Mouse (Mus musculus): ENCODE results near the gene Gm4631.
"Not testable (repeated sequence)": the region's sequence is repeated elsewhere in the genome, so short reads cannot be mapped to it uniquely, and the experiment has no call there.

The Gm4631 gene

DNA sequence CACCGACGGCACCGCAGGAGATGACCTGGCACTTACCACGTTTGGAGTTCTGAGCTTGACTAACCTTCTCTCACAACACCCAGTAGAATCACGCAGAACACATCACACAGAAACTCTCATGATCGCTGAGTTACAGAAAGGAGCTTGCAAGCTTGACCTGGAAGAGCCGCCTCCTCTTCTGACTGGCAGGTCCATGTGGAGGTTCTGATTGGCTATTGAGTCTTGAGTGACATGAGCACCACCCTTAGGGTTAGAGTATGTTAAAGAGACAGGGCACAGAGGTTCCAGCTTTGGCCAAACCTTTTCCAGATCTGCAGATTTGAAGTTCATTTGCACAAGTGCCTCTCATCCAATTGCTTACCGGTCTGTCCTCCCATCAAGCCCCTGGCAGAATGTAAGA, at the start of gene Gm4631:
Gm4631 (minus strand) TSS at position 101 of the 400 bp plus-strand sequence.
- DNase-seq, result not testable (repeated sequence)

DNA sequence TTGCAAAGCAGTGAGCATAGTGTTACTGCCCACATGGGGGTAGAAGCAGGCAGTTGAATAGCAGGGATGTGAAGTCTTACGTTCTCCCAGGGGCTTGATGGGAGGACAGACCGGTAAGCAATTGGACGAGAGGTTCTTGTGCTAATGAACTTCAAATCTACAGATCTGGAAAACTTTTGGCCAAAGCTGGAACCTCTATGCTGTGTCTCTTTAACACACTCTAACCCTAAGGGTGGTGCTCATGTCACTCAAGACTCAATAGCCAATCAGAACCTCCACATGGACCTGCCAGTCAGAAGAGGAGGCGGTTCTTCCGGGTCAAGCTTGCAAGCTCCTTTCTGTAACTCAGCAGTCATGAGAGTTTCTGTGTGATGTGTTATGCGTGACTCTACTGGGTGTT, 34.1 kb upstream of the Gm4631 start, which contains the start of gene Zfp968:
Zfp968 (plus strand) TSS at position 301 of the 400 bp plus-strand sequence.
- not testable (repeated sequence) for DNase-seq

DNA sequence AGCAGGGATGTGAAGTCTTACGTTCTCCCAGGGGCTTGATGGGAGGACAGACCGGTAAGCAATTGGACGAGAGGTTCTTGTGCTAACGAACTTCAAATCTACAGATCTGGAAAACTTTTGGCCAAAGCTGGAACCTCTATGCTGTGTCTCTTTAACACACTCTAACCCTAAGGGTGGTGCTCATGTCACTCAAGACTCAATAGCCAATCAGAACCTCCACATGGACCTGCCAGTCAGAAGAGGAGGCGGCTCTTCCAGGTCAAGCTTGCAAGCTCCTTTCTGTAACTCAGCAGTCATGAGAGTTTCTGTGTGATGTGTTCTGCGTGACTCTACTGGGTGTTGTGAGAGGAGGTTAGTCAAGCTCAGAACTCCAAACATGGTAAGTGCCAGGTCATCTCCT, 63.2 kb downstream of the Gm4631 start, which contains the start of gene Gm14440:
Gm14440 (plus strand) TSS at position 301 of the 400 bp plus-strand sequence.
- not testable (repeated sequence) for DNase-seq
